Mouse (Mus musculus) heart, adult 2 months (tissue): ENCODE measurements at regions not wholly inside any gene's neighbourhood (a gene's known extent, or its start where the extent isn't known, plus 50 kb on each side); places are given as distances from the start of the nearest gene placed in this dataset.

ENCODE experiments used
- DNase-seq, 2 experiments: peaks; one replicate each; pipeline ENCODE4 v3.0.0; 2021
- H3K27ac ChIP-seq: fragments of 200-600 bp; 2 replicates; pipeline ENCODE4 v1.8.1; 2022
- H3K27me3 ChIP-seq: fragments of 200-500 bp; 2 replicates; pipeline ENCODE4 v1.6.1; 2012; ENCODE audit warnings: mild to moderate bottlenecking, low read length, inconsistent platforms, mixed read lengths; ENCODE audit not compliant: control insufficient read depth, insufficient read depth
- H3K36me3 ChIP-seq: fragments of 200-500 bp; 2 replicates; pipeline ENCODE4 v1.6.1; 2012; ENCODE audit warnings: low read length, inconsistent platforms; ENCODE audit not compliant: control insufficient read depth, insufficient read depth
- H3K4me1 ChIP-seq: fragments of 200-500 bp; 2 replicates; pipeline ENCODE4 v1.6.1; 2011; ENCODE audit warnings: low read length; ENCODE audit not compliant: control insufficient read depth, insufficient read depth
- H3K4me3 ChIP-seq: fragments of 200-600 bp; 2 replicates; pipeline ENCODE4 v1.8.1; 2022
- H3K79me2 ChIP-seq: fragments of 200-500 bp; replicated peaks from 2 replicates; pipeline ENCODE4 v1.6.1; 2012; ENCODE audit warnings: mild to moderate bottlenecking, inconsistent platforms, low read length, moderate library complexity, mixed read lengths; ENCODE audit not compliant: control insufficient read depth, insufficient read depth
- H3K9ac ChIP-seq: fragments of 200-500 bp; 2 replicates; pipeline ENCODE4 v1.6.1; 2012; ENCODE audit warnings: low read depth, mild to moderate bottlenecking, control low read depth, inconsistent platforms, low read length, mixed read lengths
- CTCF ChIP-seq: fragments of 200-600 bp; IDR thresholded peaks from 2 replicates; pipeline ENCODE4 v1.8.1; 2022; ENCODE audit warnings: antibody characterized with exemption, mild to moderate bottlenecking, moderate library complexity
- EP300 ChIP-seq: fragments of 200-500 bp; IDR thresholded peaks from 2 replicates; pipeline ENCODE4 v1.6.1; 2011; ENCODE audit warnings: low read depth, low read length, control low read depth; ENCODE audit not compliant: insufficient read depth
- POLR2A ChIP-seq: fragments of 200-500 bp; IDR thresholded peaks from 2 replicates; pipeline ENCODE4 v1.6.1; 2011; ENCODE audit warnings: mild to moderate bottlenecking, low read depth, low read length, control low read depth; ENCODE audit not compliant: insufficient read depth
- WGBS: fragments of 180-500 bp; shearing (Covaris S2); methylation state at CpG from one replicate; pipeline ENCODE4 v1.1.7; 2018; 5-methylcytosine and 5-hydroxymethylcytosine counted together
- intact Hi-C: fragments of 180-260 bp; cut with DNase I; formaldehyde crosslinking; loops from one replicate; pipeline ENCODE4 v1.15.1; 2025

- H3K27ac ChIP-seq = no peak overlapping the region
- TF ChIP-seq EP300 (peak; percentile 19; the same call in 1 of the 2 replicates), POLR2A (no peak)
- DNase-seq = peak; percentile 17 to 18
Measured at GRCm38 (mm10) chr13:72419532-72419931, 209.1 kb upstream of the Irx2 start.

GRCm38 (mm10) chr13:72425917-72426316 is 202.7 kb upstream of the Irx2 start:
- intact Hi-C loops = no loop called here
- Histone ChIP-seq H3K79me2 (no peaks in the 10 kb centered on the region), H3K27ac (no peak overlapping the region), H3K27me3 (no peaks in the 10 kb centered on the region), H3K4me1 (no peaks in the 10 kb centered on the region), H3K4me3 (no peak overlapping the region), H3K36me3 (no peaks in the 10 kb centered on the region), H3K9ac (no peak overlapping the region)
- no peak for DNase-seq
- 63% methylated on average over 8 of the region's 8 CpGs for WGBS
- no peak for TF ChIP-seq POLR2A
- no peak for TF ChIP-seq EP300
- no peak for TF ChIP-seq CTCF

More at GRCm38 (mm10) chr13:72419532-72419931, 209.1 kb upstream of the Irx2 start:
- intact Hi-C loops = no loop called here
- Histone ChIP-seq H3K4me3 (no peak overlapping the region), H3K27me3 (no peaks in the 10 kb centered on the region), H3K4me1 (no peaks in the 10 kb centered on the region), H3K36me3 (no peaks in the 10 kb centered on the region), H3K79me2 (no peaks in the 10 kb centered on the region), H3K9ac (no peak overlapping the region)
- WGBS = 50% methylated on average over 4 of the region's 4 CpGs

- H3K4me3 ChIP-seq = no peak overlapping the region
- no peaks in the 10 kb centered on the region for H3K27me3 ChIP-seq
- no peak overlapping the region for H3K27ac ChIP-seq
- DNase-seq = no peak
- 58% methylated on average over 3 of the region's 3 CpGs for WGBS
- intact Hi-C loops = no loop called here
- no peaks in the 10 kb centered on the region for H3K79me2 ChIP-seq
- no peaks in the 10 kb centered on the region for H3K4me1 ChIP-seq
- no peaks in the 10 kb centered on the region for H3K36me3 ChIP-seq
- H3K9ac ChIP-seq = no peak overlapping the region
- TF ChIP-seq EP300 (no peak), CTCF (no peak)
Measured at GRCm38 (mm10) chr13:72445336-72445735, 183.3 kb upstream of the Irx2 start.

GRCm38 (mm10) chr13:72448458-72449058 is 180.1 kb upstream of the Irx2 start:
- Histone ChIP-seq H3K27me3 (no peaks in the 10 kb centered on the region), H3K36me3 (no peaks in the 10 kb centered on the region)
- intact Hi-C loops = no loop called here

GRCm38 (mm10) chr13:72495353-72495752 is 133.3 kb upstream of the Irx2 start:
- Histone ChIP-seq H3K4me3 (no peak overlapping the region), H3K9ac (no peak overlapping the region), H3K27me3 (no peaks in the 10 kb centered on the region), H3K27ac (no peak overlapping the region), H3K79me2 (no peaks in the 10 kb centered on the region), H3K36me3 (no peaks in the 10 kb centered on the region), H3K4me1 (no peaks in the 10 kb centered on the region)
- DNase-seq = no peak
- TF ChIP-seq POLR2A = no peak
- TF ChIP-seq EP300 = no peak
- TF ChIP-seq CTCF = no peak
- intact Hi-C loops = no loop called here
- 72% methylated on average over 7 of the region's 7 CpGs for whole genome bisulfite sequencing

More at GRCm38 (mm10) chr13:72448458-72449058, 180.1 kb upstream of the Irx2 start:
- H3K4me1 ChIP-seq = no peaks in the 10 kb centered on the region
- no peak overlapping the region for H3K4me3 ChIP-seq
- H3K79me2 ChIP-seq = no peaks in the 10 kb centered on the region
- no peak for DNase-seq
- H3K27ac ChIP-seq = no peak overlapping the region
- H3K9ac ChIP-seq = no peak overlapping the region
- 78% methylated on average over 5 of the region's 5 CpGs for WGBS
- TF ChIP-seq EP300 (no peak), CTCF (no peak), POLR2A (no peak)

GRCm38 (mm10) chr13:72497036-72497435 is 131.6 kb upstream of the Irx2 start:
- H3K27ac ChIP-seq = no peak overlapping the region
- 70% methylated on average over 5 of the region's 5 CpGs for WGBS
- no peak overlapping the region for H3K4me3 ChIP-seq
- H3K36me3 ChIP-seq = no peaks in the 10 kb centered on the region
- H3K79me2 ChIP-seq = no peaks in the 10 kb centered on the region
- H3K9ac ChIP-seq = no peak overlapping the region
- DNase-seq = no peak
- no peaks in the 10 kb centered on the region for H3K27me3 ChIP-seq
- TF ChIP-seq CTCF = no peak
- no peak for TF ChIP-seq EP300
- TF ChIP-seq POLR2A = no peak
- intact Hi-C loops = no loop called here
- no peaks in the 10 kb centered on the region for H3K4me1 ChIP-seq
